Mouse (Mus musculus) right cerebral cortex, adult 18-20 months (tissue): ENCODE data around the gene Slc48a1.
A peak's percentile ranks its signal among the peaks of the same experiment; 100 is the strongest.

Experiments used
- DNase-seq: peaks from one replicate; pipeline ENCODE4 v3.0.0; 2022; ENCODE audit warnings: mixed read lengths

Gene Slc48a1

DNA sequence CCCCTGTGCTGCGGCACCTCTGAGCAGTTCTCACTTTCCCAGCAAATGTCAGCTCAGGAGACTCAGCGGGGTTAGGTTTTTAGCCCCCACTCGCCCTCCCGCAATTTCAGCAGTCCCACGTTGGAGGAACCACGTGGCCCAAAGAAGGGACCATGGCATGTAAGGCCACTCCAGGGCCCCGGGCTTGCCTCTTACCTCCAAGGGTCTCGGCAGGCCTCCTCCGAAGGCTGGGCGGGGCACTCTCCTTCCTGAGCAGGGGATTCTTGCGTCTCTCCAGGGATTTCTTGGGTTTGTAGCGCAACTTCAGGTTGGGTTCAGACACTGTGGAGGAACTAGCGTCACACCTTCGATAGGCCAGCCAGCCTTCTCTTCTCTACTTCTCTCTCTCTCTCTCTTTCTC lies 30.9 kb downstream of the Slc48a1 start:
- no peak for DNase-seq

DNA sequence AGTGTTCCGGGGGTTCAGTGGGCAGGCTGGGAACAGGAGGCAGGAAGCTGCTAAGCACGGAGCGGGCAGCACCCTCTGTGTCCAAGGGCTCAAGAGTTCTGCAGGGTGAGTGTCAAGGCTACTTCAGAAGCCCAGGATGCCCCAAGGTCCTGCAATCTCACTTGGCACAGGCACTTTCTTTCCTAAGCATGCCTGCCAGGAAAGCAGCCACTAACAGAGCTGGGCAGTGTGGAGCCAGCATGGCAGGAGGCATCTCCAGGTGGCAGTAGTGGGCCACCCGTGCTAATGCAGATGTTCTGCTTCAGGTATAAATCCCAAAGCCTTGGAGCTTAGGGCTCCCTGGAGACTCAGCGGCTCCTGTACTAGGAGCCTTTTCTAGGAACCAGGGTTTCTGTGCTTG lies 31.6 kb downstream of the Slc48a1 start:
- DNase-seq, result no peak

DNA sequence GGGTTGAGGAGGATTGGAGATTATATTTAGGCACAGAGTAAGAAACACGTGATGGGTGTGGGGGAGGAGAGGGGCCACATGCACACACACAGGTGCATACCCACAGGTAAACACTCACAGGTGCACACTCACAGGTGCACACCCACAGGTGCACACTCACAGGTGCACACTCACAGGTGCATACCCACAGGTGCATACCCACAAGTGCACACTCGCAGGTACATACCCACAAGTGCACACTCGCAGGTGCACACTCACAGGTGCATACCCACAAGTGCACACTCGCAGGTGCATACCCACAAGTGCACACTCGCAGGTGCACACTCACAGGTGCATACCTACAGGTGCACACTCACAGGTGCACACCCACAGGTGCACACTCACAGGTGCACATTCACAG lies 32.1 kb downstream of the Slc48a1 start:
- DNase-seq, result no peak

DNA sequence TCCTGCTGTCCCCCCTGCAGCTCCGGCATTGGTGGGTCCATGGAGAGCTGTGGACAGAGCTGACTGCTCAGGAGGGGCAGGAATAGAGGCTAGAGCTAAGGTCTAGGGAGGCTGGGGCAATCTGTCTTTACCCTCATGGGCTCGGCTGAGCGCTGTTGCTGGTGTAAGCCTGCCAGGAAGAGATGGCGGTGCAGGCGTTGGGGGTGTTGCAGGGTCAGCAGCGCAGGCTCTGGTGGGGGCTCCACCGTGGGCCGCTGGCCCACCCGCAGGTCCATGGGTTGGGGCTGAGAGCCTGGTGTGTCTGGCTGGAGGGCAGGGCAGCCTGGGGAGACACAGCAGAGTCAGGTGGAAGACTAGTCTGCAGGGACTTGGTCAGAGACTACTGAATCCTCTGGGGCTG lies 33.0 kb downstream of the Slc48a1 start:
- DNase-seq, result no peak

DNA sequence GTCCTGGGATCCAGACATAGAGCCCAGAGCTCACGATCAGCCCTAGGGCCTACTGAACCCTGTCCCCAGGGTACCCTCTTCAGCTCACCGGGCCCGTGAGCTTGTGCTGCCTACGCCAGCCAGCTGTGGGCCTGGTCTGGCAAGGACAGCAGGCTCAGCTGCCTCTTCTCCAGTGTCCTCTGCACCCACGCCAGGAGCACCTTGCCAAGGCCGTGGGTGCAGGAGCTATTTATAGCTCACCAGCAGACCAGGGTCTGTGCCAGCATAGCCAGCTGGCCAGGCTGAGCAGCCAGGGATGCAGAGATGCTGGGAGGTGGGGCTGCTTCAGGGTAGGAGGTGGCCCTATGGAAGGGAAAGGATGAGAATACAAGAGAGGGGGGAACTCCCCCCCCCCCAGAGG lies 33.8 kb downstream of the Slc48a1 start:
- peak; percentile 94 for DNase-seq

DNA sequence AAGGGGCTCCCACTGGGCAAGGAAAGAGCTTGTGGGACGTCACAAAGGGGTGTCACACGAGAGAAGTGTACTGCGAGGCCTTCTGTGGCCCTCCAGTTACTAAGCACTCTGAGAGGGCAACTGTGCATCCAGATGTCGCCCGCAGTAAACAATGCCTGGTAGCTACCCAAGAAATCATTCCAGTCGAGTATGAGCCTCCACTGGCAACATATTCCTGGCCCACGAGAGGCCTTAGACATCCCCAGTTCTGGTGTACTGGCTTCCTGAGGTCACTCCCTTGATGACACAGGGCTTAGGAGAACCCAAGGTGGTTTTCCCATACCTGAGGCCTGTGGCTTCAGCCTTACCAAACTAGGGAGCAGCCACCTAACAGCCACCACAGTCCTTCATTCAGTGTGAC lies 34.6 kb downstream of the Slc48a1 start:
- DNase-seq, result no peak

DNA sequence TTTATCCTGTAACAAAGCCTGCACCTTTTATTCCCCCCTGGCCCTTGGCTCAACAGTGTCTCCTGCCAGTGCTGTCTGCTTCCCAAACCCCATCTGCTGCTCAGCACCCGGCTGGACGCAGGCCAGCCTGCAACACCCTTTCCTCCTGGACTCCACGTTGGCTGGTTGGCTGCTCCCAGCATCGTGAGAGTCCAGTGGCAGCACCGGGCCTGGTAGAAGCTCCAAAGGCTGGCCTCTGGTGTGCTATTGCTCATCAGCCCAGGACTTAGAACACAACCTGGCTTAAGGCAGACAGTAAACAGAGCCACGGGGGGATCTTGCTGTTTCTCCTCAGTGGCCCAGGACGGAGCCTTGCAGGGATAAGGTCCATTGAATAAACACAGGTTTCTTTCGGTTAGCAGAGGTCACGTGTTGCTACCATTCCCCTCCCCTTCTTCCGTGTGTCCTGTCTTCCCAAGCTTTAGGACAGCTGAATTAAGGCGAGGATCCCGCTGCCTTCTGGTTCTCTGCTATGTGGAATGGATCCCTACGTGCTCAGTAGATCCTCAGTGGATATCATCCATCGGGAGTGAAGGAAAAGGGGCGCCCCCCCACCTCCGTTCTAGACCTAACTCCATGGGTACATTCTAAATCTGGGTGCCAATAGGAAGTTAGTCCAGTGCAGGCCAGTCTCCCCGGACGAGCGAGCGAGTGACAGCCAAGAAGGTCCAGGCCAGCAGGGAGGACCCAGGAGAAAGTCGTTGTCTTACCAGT lies 35.3 kb downstream of the Slc48a1 start:
- no peak for DNase-seq

DNA sequence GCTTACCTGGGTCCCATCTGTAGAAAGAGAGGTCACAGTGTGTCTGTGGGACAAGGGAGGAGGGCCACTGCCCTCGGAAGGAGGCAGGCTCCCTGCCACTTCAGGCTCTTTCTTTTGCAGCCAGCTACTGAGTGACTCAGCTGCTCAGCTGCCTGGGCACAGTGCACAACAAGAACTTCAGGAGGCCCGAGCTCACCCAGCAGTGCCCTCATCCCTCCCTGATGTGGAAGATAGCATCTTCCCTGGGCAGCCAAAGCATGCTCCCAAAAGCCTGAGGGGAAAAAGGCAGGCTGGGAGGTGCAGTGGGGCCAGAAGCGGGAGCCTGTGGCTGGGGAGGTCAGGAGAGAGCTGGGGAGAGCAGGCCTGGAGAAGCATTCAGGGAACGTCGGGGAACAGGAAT lies 36.4 kb downstream of the Slc48a1 start:
- no peak for DNase-seq

DNA sequence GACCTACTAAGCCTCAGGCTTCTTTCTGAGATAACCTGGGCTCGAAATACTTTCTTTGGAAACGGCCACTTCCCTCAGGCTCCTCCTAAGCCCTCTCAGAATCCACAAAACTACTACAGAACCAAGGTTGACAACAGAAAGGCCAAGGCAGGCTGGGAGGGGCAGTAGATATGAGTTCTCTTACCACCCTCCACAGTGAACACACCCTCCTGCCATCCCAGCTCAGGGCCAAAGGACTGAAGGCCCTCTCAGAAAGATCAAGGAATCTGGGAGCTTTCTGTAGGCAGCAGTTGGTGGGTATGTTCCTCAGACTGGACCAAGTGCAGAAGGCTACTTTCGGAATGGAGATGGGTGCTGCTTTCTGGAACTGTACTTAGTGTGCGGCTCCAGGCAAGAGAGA lies 36.9 kb downstream of the Slc48a1 start:
- DNase-seq, result no peak

DNA sequence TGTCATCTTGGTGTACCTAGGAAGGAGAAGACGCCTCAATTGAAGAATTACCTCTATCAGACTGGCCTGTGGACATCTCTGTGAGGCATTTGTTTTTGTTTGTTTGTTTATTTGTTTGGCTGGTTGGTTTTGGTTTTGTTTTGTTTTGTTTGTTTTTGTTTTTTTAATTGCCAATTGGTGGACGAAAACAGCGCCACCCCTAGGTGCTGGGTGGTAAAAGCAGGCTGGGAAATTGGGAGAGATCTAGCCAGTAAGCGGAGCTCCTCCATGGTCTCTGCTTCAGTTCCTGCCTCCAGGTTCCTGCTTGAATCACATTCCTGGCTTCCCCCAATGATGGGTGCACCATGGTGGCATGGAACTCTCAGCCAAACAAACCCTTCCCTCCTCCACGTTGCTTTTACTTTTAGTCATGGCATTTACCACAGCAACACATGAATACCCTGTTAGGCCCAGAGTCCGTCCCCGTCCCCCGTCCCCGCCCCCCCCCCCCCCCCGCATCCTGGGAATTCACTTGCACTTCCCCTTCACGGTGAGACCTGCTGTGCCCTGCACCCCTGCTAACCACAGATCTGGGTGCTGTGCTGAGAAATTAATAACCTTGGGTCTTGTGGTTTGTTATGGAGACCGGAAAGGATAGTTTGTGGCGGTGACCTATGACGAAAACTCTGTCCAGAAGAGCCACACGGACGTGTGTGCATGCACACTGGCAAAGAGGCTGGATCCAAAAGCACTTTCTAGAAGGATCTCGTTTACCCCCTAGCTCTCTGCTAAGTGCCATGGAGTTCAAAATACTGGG lies 38.1 kb downstream of the Slc48a1 start:
- DNase-seq, result no peak

DNA sequence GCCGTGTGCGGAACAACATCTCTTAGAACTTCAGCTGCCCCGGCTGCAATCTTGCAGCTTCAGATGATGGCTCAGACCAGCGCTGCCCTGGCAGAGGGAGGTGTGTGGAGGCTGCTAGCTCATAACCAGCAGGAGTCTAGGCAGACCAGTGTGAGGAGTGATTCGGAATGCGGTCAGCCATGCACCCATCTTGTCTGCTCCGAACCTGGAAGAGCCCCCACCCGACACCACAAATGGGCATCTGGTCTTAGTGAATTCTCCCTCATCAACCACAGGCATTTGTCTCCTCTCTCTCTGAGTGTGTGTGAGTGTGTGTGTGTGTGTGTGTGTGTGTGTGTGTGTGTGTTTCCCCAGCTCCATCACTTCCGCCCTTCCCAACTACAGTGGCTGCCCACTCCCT lies 41.6 kb downstream of the Slc48a1 start:
- DNase-seq, result no peak

DNA sequence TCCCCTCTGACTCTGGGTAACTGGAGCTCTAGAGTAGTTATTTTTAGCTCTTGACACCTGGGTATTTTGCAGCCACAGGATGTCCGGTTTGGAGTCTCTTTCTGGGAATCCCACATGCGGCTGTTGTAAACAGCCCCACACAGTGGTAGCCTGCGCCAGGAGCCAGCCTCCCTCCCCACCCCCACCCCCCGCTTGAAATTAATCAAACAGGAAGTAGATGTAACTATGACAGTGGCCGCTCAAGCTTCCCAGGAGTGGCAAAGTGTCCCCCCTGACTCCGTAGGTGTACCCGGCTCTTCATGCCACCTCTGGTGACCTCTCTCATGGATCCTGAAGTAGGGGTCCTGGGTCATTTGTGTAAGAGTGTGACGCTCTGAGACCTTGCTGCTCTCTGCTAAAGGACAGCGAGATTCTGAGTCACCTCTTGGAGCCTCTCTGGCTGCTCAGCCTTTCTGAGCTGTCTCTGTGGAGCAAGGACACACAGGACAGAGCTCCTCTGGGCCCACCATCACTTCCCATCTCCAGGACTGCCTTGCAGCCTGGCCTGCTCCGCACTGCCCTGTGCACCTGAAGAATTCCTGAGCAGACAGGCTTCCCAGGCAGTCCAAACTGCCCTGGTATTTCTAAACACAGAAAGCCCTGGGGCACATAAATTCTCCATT lies 43.1 kb downstream of the Slc48a1 start:
- DNase-seq, result no peak

DNA sequence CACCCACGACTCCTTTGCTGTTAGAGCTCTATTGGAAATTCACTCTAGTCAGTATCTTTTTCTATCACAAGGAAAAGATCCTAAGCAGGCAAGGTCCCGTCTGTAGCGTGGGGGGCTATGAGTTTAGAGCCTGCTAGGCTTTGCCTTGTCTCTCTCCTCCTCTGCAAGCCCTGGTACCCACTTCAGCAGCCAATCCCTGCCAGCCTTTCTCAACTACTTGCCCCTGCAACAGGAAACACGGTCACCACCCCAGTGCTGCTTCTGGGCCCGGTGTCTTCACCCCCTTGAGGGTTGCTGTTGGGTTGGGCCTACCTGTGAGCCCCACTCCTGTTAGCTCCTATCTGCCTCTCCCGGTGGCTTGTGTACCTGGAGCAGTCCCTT lies 43.7 kb downstream of the Slc48a1 start:
- no peak for DNase-seq

DNA sequence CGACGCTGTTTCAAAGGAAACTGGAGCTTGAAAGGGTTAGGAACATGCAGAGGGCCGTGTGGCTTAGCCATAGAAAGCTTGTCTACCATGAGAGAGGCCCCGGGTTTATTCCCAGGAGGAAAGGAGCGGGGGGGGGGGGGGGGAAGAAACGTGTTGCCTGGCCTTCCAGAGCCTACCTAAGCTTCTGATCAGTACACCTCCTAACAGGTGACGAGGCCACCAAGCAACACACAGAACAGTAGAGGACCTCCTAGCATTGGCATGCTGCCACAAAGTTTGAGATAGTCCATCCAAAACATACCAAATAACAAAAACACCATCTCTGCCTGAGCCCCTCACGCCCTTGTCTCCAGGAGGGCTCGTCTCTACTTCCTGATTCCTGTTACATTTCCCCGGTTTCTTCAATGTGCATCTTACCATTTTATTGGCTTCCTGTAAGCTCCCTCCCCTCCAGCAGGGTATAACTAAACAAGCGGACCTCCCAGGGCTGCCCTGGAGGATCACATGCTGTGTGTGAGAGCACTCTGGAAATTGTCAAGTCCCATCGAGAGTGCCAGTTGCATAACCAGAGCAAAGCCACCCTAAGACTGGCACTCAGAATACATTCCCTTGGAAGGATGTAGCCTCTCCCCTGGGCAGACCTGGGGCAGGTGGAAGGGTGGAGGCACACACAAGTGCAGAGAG lies 44.4 kb downstream of the Slc48a1 start:
- DNase-seq, result no peak

DNA sequence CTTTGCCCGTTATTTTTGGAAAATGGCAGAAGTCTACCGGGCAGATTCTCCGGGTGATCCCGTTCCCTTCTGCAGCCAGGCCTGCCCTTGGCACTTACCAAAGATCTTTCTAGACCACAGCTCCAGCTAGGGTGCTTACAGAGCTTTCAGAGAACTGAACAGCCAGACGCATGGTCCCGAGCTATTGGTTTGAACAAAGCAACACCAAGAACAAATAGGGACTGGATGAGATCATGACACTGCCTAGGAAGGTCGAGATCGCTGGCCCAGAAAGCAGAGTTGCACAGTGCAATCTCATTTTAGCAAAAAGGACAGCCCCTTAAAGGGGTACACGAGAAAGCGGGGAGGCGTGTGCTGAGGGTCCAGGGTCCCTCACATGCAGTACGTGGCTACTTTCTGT lies 45.2 kb downstream of the Slc48a1 start:
- DNase-seq, result no peak

DNA sequence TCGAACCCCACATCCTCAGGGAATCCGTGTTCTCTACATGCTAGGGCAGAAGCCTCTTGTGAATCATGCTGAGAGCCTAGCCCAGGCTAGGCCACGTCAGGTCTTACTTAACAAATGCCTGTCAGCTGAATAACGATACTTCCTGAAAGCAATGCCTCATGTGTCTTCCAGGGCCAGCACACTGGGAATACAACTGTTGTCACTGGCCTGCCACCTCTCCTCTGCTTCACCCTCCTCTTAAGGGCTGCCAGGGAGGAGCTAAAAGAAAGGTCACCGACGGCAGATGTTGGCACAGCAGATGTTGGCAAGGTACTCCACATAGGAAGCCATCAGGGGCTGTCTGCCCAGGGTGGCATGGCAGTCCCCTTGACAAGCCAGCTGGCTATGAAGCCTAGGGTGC lies 45.7 kb downstream of the Slc48a1 start:
- no peak for DNase-seq

DNA sequence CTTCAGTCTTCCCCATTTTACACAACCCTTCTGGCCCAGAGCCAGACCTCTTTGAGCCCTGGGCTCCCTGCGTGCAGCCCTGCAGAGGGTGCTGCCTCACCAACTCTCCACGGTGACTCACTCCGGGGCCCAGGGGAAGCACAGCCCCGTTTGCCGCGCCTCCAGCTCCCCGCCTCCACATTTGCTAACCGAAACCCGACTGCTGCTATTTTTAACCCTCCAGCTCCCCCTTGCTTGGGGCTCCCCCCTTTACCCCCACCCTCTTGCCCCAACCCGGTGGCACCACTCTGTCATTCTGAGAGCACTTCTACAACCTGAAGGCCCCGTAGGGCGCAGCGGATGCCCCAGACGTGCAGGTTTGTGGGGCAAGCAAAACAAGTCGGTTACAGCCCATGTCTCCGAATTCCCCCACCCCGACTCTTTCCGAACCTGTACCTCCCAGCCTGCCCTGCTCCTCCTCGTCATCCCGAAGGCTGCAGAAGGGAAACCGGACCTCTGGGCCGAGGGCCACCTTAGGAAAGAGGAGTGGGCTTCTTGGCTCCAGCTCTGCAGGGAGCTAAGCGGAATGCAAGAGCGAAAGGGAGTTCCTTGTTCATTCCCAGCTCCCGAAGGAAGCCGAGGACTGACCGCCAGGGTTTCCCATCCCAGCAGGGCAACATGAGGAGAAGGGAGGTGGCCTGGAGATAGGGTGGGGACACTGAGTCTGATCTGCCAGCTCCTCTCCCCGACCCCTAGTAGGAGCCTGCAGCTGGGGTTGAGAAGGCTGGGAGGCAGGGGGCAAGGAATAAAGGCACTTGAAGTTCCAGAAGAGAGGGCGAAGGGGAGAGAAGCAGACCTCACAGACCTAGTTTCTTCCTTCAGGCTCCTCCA lies 47.0 kb downstream of the Slc48a1 start:
- peak; percentile 91 for DNase-seq

DNA sequence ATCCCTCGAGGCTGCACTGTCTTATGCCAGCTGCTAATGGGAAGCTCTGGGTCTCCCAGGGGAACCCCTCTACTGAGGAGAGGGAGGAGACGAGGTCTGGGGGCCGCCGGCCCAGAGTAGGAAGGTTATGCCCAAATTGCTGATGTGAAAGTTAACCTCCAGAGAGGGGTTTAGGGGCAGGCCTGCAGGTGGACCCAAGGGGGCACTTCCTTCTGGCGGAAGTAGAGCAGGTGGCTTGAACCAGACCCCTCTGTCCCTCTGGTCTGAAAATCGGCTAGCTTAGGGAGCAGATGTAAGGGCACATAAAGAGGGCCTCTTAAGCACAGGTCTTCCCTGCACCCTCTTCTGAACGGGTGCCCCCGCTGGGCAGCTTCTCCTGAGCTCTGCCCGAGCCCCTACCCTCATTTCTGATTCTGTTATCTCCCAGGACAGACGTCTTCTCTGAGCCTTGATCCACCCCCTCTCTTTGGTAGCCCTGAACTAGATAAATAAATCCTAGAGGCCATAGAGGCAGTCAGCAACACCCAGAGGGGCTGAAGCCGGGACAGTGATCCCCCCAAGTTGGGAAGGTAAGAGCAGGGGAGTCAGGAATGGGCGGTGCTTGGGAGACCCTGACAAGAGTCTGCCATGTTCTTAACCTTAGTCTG lies 47.7 kb downstream of the Slc48a1 start:
- no peak for DNase-seq

DNA sequence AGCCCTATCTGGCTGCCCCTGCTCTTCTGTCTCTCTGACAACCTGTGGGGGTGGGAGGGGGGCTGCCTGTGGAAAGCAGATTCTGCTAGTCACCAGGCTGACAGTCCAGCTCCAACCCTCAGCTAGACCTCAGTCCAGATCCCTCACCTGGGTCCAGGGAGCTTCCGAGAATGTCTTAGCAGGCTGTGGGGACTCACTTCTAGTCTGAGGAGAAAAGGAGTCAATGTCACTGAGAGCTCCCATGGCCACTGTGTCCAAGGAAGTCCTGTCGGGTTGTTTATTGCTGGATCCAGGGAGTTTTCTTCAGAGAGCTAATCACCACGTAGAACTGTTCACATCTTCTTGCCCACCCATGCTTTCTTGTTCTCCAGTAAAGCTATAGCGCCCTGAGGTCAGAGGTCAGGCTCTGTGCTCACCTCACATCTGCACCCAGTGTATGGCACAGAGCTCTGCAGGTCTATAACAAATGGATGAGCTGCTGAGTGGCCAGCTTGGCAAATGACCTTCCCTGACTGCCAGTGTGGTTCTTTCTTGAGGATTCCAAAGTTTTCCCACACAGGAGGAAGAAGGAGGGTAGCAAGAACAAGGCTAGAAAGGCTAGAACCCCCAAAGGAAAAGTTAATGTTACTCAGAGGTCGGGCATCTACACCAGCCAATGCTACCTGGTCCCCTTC lies 48.4 kb downstream of the Slc48a1 start:
- no peak for DNase-seq

DNA sequence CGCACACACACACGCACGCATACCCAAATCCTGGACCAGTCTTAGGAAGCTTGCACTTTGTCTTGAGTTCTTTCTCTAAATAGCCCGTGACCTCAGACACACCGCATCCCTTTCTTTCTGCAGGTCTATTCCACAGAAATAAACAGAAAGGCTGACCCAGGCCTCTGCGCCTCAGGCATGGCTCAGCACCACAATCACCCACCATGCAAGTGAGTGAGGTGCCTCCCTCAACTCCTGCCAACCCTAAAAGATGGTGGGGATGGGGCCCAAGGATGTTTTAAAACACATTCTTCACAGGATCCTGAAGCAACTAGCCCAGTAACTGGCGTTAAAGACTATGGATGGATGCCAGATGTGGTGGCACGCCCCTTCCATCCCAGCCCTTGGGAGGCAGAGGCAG lies 49.1 kb downstream of the Slc48a1 start:
- no peak for DNase-seq

DNA sequence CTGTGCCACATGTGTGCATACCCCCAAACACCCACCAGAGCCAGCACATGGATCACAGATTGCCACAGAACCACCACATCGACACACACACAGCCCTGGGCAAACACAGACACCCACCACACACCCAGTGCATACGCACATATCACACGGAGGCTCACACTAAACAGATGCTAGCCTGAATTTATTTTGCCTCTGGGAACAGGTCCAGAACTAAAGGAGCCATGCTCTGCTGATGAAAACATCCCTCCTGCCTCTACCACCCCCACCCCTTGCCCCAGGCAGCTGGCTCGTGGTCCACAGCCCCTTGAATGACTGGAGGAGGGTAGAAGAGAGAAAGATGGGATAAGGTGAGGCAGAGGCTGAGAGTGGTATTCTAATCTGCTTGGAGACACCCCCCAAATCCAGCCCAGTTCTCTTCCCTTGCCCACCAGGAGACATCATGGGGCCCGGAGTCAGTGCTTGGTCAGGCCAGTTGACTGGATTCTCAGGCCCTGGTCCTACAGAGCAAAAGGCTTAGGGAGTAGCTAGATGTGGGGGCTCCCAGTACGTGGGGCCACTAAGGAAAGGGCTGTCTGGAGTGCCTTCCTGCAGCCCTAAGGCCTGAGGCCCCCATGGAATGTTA lies 50.0 kb downstream of the Slc48a1 start:
- peak; percentile 72 for DNase-seq
